Mouse (Mus musculus): Measurements from ENCODE around the gene Plekhj1.

DNA sequence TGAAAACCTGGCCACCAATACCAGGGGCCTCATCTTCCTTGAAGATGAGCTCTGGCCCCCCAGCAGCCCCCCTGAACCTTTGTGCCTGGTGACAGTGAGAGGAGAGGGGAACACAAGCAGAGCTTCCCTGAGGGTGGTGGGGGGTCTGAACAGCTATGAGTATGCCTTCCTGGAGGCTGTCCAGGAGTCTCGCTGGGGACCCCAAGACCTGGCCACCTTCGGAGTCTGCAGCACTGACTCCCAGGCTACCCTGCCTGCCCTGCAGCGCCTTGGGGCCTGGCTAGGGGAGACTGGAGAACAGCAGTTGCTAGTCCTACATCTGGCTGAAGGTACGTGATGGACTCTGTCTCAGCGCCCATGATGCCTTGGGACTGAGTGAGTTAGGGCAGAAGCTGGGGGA, 6.9 kb upstream of the Plekhj1 start:
- TF ChIP-seq CTCF (IDR thresholded peaks at IDR 0.05; ENCODE audit: extremely low read depth, insufficient read length, insufficient replicate concordance, low read depth, low read length) (no peak), POLR2A (IDR thresholded peaks at IDR 0.05; ENCODE audit: low read depth, low read length) (no peak)
